ENCODE assay signal across 18 mouse cellular contexts in genomic region chr1:179443423-179443822, GRCm38 (mm10).
DNase-seq lines count a peak whose midpoint lies in the region; ATAC-seq and TF ChIP-seq lines count a peak whose summit lies in the region.
"Had no signal": no experiment of that assay in that cellular context is flagged by ENCODE, and none has a peak within 500 bp of the region (broad histone marks: within the 10 kb centered on the region; RNA-seq: fewer than 3 reads in every experiment).

No protein-coding gene starts in this region.

- no peak for TF ChIP-seq CTCF in kidney, postnatal 0 days (IDR thresholded peaks at IDR 0.05; ENCODE audit: low read depth)

- no peak for ATAC-seq in embryonic facial prominence, embryonic 14.5 days (ENCODE audit: low read depth)
- ATAC-seq in hindbrain, embryonic 13.5 days (ENCODE audit: low FRiP score) = no peak
- ATAC-seq in hindbrain, embryonic 12.5 days (ENCODE audit: low FRiP score) = no peak
- peak; percentile 45 for ATAC-seq in kidney, postnatal 0 days (replicated peaks; ENCODE audit: low FRiP score, low read depth)
- ATAC-seq in limb, embryonic 13.5 days (ENCODE audit: low FRiP score, low read depth) = peak; percentile 54; the same call in 1 of the 2 replicates
- ATAC-seq in midbrain, embryonic 16.5 days = no peak
- ATAC-seq: forebrain, embryonic 14.5 days had no signal

- H3K36me3 ChIP-seq in embryonic facial prominence, embryonic 14.5 days (ENCODE audit: control insufficient read depth, insufficient read depth, low read length) = no peaks in the 10 kb centered on the region
- H3K36me3 ChIP-seq in embryonic facial prominence, embryonic 10.5 days (replicated peaks) = no peaks in the 10 kb centered on the region; the same call in 1 of the 2 replicates
- no peaks in the 10 kb centered on the region for H3K36me3 ChIP-seq in hindbrain, embryonic 13.5 days
- H3K36me3 ChIP-seq in hindbrain, embryonic 12.5 days = no peaks in the 10 kb centered on the region
- H3K36me3 ChIP-seq in kidney, postnatal 0 days (ENCODE audit: insufficient read depth, low read length) = no peaks in the 10 kb centered on the region
- no peaks in the 10 kb centered on the region for H3K36me3 ChIP-seq in limb, embryonic 13.5 days
- no peaks in the 10 kb centered on the region for H3K36me3 ChIP-seq in midbrain, embryonic 16.5 days (ENCODE audit: control insufficient read depth, insufficient read depth, low read length)
- H3K36me3 ChIP-seq: embryonic facial prominence, embryonic 15.5 days; forebrain, embryonic 10.5 days; hindbrain, embryonic 15.5 days had no signal

- no peak overlapping the region for H3K4me2 ChIP-seq in embryonic facial prominence, embryonic 14.5 days (ENCODE audit: low read depth, low read length)
- H3K4me2 ChIP-seq in hindbrain, embryonic 13.5 days = no peak overlapping the region
- H3K4me2 ChIP-seq in hindbrain, embryonic 12.5 days (replicated peaks) = no peak overlapping the region
- no peak overlapping the region for H3K4me2 ChIP-seq in kidney, postnatal 0 days (ENCODE audit: low read length)
- H3K4me2 ChIP-seq in limb, embryonic 13.5 days (replicated peaks) = no peak overlapping the region
- no peak overlapping the region for H3K4me2 ChIP-seq in midbrain, embryonic 16.5 days (ENCODE audit: low read length)
- H3K4me2 ChIP-seq: embryonic facial prominence, embryonic 15.5 days; hindbrain, embryonic 15.5 days had no signal

- DNase-seq in embryonic facial prominence, embryonic 14.5 days (ENCODE audit: low spot score) = no peak
- DNase-seq in embryonic facial prominence, embryonic 10.5 days (ENCODE audit: low spot score) = no peak
- peak; percentile 36 for DNase-seq in kidney, postnatal 0 days (ENCODE audit: low spot score)
- DNase-seq in kidney, adult 9 months = no peak
- DNase-seq: adrenal gland, postnatal 10 days; cerebellum, adult 11 months; cerebellum, adult 8-10 months; cerebellum, postnatal 14 days; heart, postnatal 10 days had no signal

- no peaks in the 10 kb centered on the region for H3K9me3 ChIP-seq in embryonic facial prominence, embryonic 14.5 days (ENCODE audit: control insufficient read depth, low read length)
- H3K9me3 ChIP-seq in embryonic facial prominence, embryonic 10.5 days = no peaks in the 10 kb centered on the region
- no peaks in the 10 kb centered on the region for H3K9me3 ChIP-seq in hindbrain, embryonic 13.5 days
- H3K9me3 ChIP-seq in hindbrain, embryonic 12.5 days (replicated peaks) = no peaks in the 10 kb centered on the region
- H3K9me3 ChIP-seq in kidney, postnatal 0 days (replicated peaks; ENCODE audit: low read length) = no peaks in the 10 kb centered on the region
- H3K9me3 ChIP-seq in limb, embryonic 13.5 days = no peaks in the 10 kb centered on the region
- no peaks in the 10 kb centered on the region for H3K9me3 ChIP-seq in midbrain, embryonic 16.5 days (replicated peaks; ENCODE audit: control insufficient read depth, low read length, poor library complexity, severe bottlenecking)
- H3K9me3 ChIP-seq: embryonic facial prominence, embryonic 15.5 days; forebrain, embryonic 10.5 days; hindbrain, embryonic 15.5 days had no signal

- 0 out of 2 replicates have a peak overlapping the region, but pooled peaks have one; percentile 5 for H3K9ac ChIP-seq in embryonic facial prominence, embryonic 14.5 days (ENCODE audit: low read depth, low read length)
- no peak overlapping the region for H3K9ac ChIP-seq in hindbrain, embryonic 13.5 days
- H3K9ac ChIP-seq in hindbrain, embryonic 12.5 days = no peak overlapping the region
- H3K9ac ChIP-seq in kidney, postnatal 0 days (ENCODE audit: low read depth, low read length) = no peak overlapping the region
- H3K9ac ChIP-seq in limb, embryonic 13.5 days = no peak overlapping the region
- H3K9ac ChIP-seq in midbrain, embryonic 16.5 days (ENCODE audit: low read depth, low read length) = no peak overlapping the region
- H3K9ac ChIP-seq: embryonic facial prominence, embryonic 15.5 days; hindbrain, embryonic 15.5 days had no signal

- H3K4me1 ChIP-seq in embryonic facial prominence, embryonic 14.5 days (ENCODE audit: control insufficient read depth, insufficient read depth, low read length) = peaks cover 7% of the 10 kb centered on the region; the same call in 1 of the 2 replicates
- peaks cover 41% of the 10 kb centered on the region for H3K4me1 ChIP-seq in embryonic facial prominence, embryonic 10.5 days
- H3K4me1 ChIP-seq in hindbrain, embryonic 13.5 days (replicated peaks) = peaks cover 43% of the 10 kb centered on the region
- H3K4me1 ChIP-seq in hindbrain, embryonic 12.5 days = peaks cover 28% of the 10 kb centered on the region
- no peaks in the 10 kb centered on the region for H3K4me1 ChIP-seq in kidney, postnatal 0 days (replicated peaks; ENCODE audit: insufficient read depth, low read length)
- peaks cover 28% of the 10 kb centered on the region for H3K4me1 ChIP-seq in limb, embryonic 13.5 days
- peaks cover 9% of the 10 kb centered on the region; the same call in 1 of the 2 replicates for H3K4me1 ChIP-seq in midbrain, embryonic 16.5 days (ENCODE audit: control insufficient read depth, insufficient read depth, low read length)

- WGBS in embryonic facial prominence, embryonic 14.5 days = 48% methylated on average over 8 of the region's 8 CpGs
- 59% methylated on average over 8 of the region's 8 CpGs for WGBS in embryonic facial prominence, embryonic 10.5 days
- 69% methylated on average over 8 of the region's 8 CpGs for WGBS in hindbrain, embryonic 13.5 days
- 66% methylated on average over 8 of the region's 8 CpGs for WGBS in hindbrain, embryonic 12.5 days
- 45% methylated on average over 8 of the region's 8 CpGs for WGBS in kidney, postnatal 0 days
- WGBS in limb, embryonic 13.5 days = 50% methylated on average over 8 of the region's 8 CpGs
- 75% methylated on average over 8 of the region's 8 CpGs for WGBS in midbrain, embryonic 16.5 days

- H3K27ac ChIP-seq in embryonic facial prominence, embryonic 14.5 days (replicated peaks; ENCODE audit: low read depth, low read length) = no peak overlapping the region
- no peak overlapping the region; the same call in 1 of the 2 replicates for H3K27ac ChIP-seq in embryonic facial prominence, embryonic 10.5 days (replicated peaks)
- H3K27ac ChIP-seq in hindbrain, embryonic 13.5 days = peak overlapping the region; percentile 55; the same call in 1 of the 2 replicates
- H3K27ac ChIP-seq in hindbrain, embryonic 12.5 days = no peak overlapping the region
- no peak overlapping the region for H3K27ac ChIP-seq in kidney, postnatal 0 days
- no peak overlapping the region for H3K27ac ChIP-seq in limb, embryonic 13.5 days
- H3K27ac ChIP-seq in midbrain, embryonic 16.5 days (ENCODE audit: low read length) = no peak overlapping the region
- H3K27ac ChIP-seq: embryonic facial prominence, embryonic 15.5 days; forebrain, embryonic 10.5 days; hindbrain, embryonic 15.5 days had no signal

- no peaks in the 10 kb centered on the region for H3K27me3 ChIP-seq in embryonic facial prominence, embryonic 14.5 days (replicated peaks; ENCODE audit: control insufficient read depth, insufficient read depth, low read length)
- no peaks in the 10 kb centered on the region; the same call in 1 of the 2 replicates for H3K27me3 ChIP-seq in embryonic facial prominence, embryonic 10.5 days (replicated peaks; ENCODE audit: low read depth, poor library complexity, severe bottlenecking)
- H3K27me3 ChIP-seq in hindbrain, embryonic 13.5 days = peaks cover 4% of the 10 kb centered on the region; the same call in 1 of the 2 replicates
- no peaks in the 10 kb centered on the region for H3K27me3 ChIP-seq in hindbrain, embryonic 12.5 days
- H3K27me3 ChIP-seq in kidney, postnatal 0 days (ENCODE audit: insufficient read depth, low read length) = no peaks in the 10 kb centered on the region
- peaks cover 16% of the 10 kb centered on the region for H3K27me3 ChIP-seq in limb, embryonic 13.5 days
- H3K27me3 ChIP-seq in midbrain, embryonic 16.5 days (ENCODE audit: control insufficient read depth, insufficient read depth, low read depth, low read length) = no peaks in the 10 kb centered on the region
- H3K27me3 ChIP-seq: embryonic facial prominence, embryonic 15.5 days; hindbrain, embryonic 15.5 days had no signal

- H3K4me3 ChIP-seq in embryonic facial prominence, embryonic 14.5 days (ENCODE audit: low read depth, low read length) = no peak overlapping the region
- no peak overlapping the region for H3K4me3 ChIP-seq in embryonic facial prominence, embryonic 10.5 days
- H3K4me3 ChIP-seq in hindbrain, embryonic 13.5 days = no peak overlapping the region
- no peak overlapping the region for H3K4me3 ChIP-seq in hindbrain, embryonic 12.5 days
- H3K4me3 ChIP-seq in kidney, postnatal 0 days (replicated peaks; ENCODE audit: low read depth, low read length) = no peak overlapping the region
- H3K4me3 ChIP-seq in limb, embryonic 13.5 days = no peak overlapping the region
- no peak overlapping the region for H3K4me3 ChIP-seq in midbrain, embryonic 16.5 days (ENCODE audit: low read depth, low read length)
- H3K4me3 ChIP-seq: embryonic facial prominence, embryonic 15.5 days; erythroblast, embryonic 14.5 days; forebrain, embryonic 10.5 days; hindbrain, embryonic 15.5 days had no signal

Comparison
In these comparisons a context has a peak if more than half of its experiments do, and no peak if none do; other contexts are left out.
1. ATAC-seq: peak in kidney, postnatal 0 days (single experiment) and limb, embryonic 13.5 days (single experiment); none in embryonic facial prominence, embryonic 14.5 days (single experiment), hindbrain, embryonic 13.5 days (single experiment), hindbrain, embryonic 12.5 days (single experiment) and midbrain, embryonic 16.5 days (single experiment).